Mouse (Mus musculus): ENCODE measurements at regions not wholly inside any gene's neighbourhood (a gene's known extent, or its start where the extent isn't known, plus 50 kb on each side); places are given as distances from the start of the nearest gene placed in this dataset.

- peak; percentile 55 for DNase-seq
Measured at GRCm38 (mm10) chr1:44331732-44332131, 113.0 kb upstream of the Mettl21e start.

DNA sequence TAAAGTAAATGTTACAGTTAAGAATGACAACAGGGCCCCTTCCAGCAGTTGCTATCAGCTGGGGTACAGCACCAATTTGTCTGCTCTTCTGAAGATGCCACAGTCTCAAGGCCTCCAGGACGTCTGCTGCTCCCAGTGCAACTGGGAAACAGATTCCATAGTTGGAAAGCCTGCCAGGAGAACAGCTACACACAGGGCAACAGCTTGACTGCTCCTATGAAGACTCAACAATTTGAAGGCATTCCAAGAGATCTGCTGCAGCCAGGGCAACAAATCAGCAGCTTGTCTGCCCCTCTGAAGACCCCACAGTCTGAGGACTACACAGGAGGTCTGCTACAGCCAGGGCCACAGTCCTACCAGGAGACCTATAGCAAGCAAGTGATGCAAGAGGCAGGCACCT is 106.7 kb upstream of the Mettl21e start:
- no peak for DNase-seq

Data from heart, adult 11 months (tissue).